In genomic region chr13:39011696-39012095, GRCm38 (mm10) we compare ENCODE assay signal across 8 mouse cellular contexts. TPM values are rescaled to one million over a fixed set of nuclear protein-coding genes. Genes with fewer than 3 reads are reported as not detected.
A peak's percentile ranks its signal among the peaks of the same experiment; 100 is the strongest.
DNase-seq lines count a peak whose midpoint lies in the region; ATAC-seq and TF ChIP-seq lines count a peak whose summit lies in the region.

No protein-coding gene starts in this region.

- no peaks in the 10 kb centered on the region for H3K4me1 ChIP-seq in G1E (ENCODE audit: insufficient read depth, low read depth, low read length)
- H3K4me1 ChIP-seq in cerebellum, adult 2 months (ENCODE audit: control insufficient read depth, insufficient read depth, low read length): 0 out of 2 replicates have a peak, but pooled peaks cover 3% of the 10 kb centered on the region
- no peaks in the 10 kb centered on the region for H3K4me1 ChIP-seq in lung, embryonic 15.5 days

- H3K9ac ChIP-seq in lung, embryonic 15.5 days: no peak overlapping the region

- 0 out of 2 replicates have a peak, but pooled peaks cover 2% of the 10 kb centered on the region for H3K27me3 ChIP-seq in G1E (ENCODE audit: insufficient read depth, low read length)
- H3K27me3 ChIP-seq in cerebellum, adult 2 months (ENCODE audit: control insufficient read depth, insufficient read depth, low read length): no peaks in the 10 kb centered on the region
- no peaks in the 10 kb centered on the region for H3K27me3 ChIP-seq in lung, embryonic 15.5 days

- peak; percentile 24 for DNase-seq in G1E (ENCODE audit: low spot score)
- peak; percentile 82 for DNase-seq in cerebellum, adult 2 months
- peak; percentile 84 for DNase-seq in forelimb bud, embryonic 11.5 days (ENCODE audit: low read depth, low spot score)
- peak; percentile 65 to 83 for DNase-seq in layer of hippocampus, adult 8-10 months (ENCODE audit: low spot score in 2 of 2)
- DNase-seq in ovary, postnatal 36 days (ENCODE audit: low spot score): peak; percentile 66
- DNase-seq in thymus, postnatal 25 days: peak; percentile 58

- H3K36me3 ChIP-seq in G1E (replicated peaks): no peaks in the 10 kb centered on the region
- no peaks in the 10 kb centered on the region for H3K36me3 ChIP-seq in lung, embryonic 15.5 days

- peak; percentile 60 for ATAC-seq in G1E (ENCODE audit: extremely low read depth, insufficient number of reproducible peaks, low FRiP score, poor library complexity, severe bottlenecking)
- ATAC-seq in hematopoietic stem cell, adult 5-6 weeks (replicated peaks in 1 of 2; ENCODE audit: insufficient read depth in 1 of 2, low FRiP score in 2 of 2, low TSS enrichment in 1 of 2, low read depth in 1 of 2, poor library complexity in 2 of 2, severe bottlenecking in 2 of 2): peak; percentile 87 to 96
- peak; percentile 52; the same call in 1 of the 2 replicates for ATAC-seq in lung, embryonic 15.5 days (ENCODE audit: borderline replicate concordance, extremely low read depth, low FRiP score, low TSS enrichment)

- H3K9me3 ChIP-seq in G1E (replicated peaks): no peaks in the 10 kb centered on the region
- no peaks in the 10 kb centered on the region for H3K9me3 ChIP-seq in lung, embryonic 15.5 days

- TF ChIP-seq CTCF in G1E (IDR thresholded peaks at IDR 0.05; ENCODE audit: low read depth, low read length): peak; percentile 77
- peak; percentile 81 for TF ChIP-seq CTCF in cerebellum, adult 2 months (IDR thresholded peaks at IDR 0.05; ENCODE audit: borderline replicate concordance, insufficient read depth, low read depth, low read length)

- no peak overlapping the region for H3K27ac ChIP-seq in cerebellum, adult 2 months (ENCODE audit: insufficient read depth, low read length)
- no peak overlapping the region for H3K27ac ChIP-seq in lung, embryonic 15.5 days

- TF ChIP-seq POLR2A in cerebellum, adult 2 months (IDR thresholded peaks at IDR 0.05; ENCODE audit: borderline replicate concordance, insufficient read depth, low read length): no peak

- peak overlapping the region; percentile 36 for H3K4me2 ChIP-seq in lung, embryonic 15.5 days

- H3K4me3 ChIP-seq in G1E (ENCODE audit: low read depth, low read length): no peak overlapping the region
- peak overlapping the region; percentile 33 for H3K4me3 ChIP-seq in cerebellum, adult 2 months (replicated peaks; ENCODE audit: insufficient read depth, low read depth, low read length)
- no peak overlapping the region for H3K4me3 ChIP-seq in lung, embryonic 15.5 days

- under 1% methylated on average over 8 of the region's 8 CpGs for WGBS in cerebellum, adult 2 months
- WGBS in lung, embryonic 15.5 days: 5% methylated on average over 8 of the region's 8 CpGs

RNA-seq across cellular contexts. Expression of gene Slc35b3, which starts 51.0 kb away (rescaled TPM):
- 26.6 and 35.0 TPM in 2 replicates for total RNA-seq in G1E (2014; fragmentation: Nextera tagmentation)
- total RNA-seq in G1E (2017): 32.9 and 34.2 TPM in 2 replicates
- 12.8 and 15.7 TPM in 2 replicates for polyA plus RNA-seq in G1E (2012)
- 21.9 and 22.5 TPM in 2 replicates for polyA plus RNA-seq in cerebellum, adult 2 months (2012; rRNA removed)
- 15.9 and 37.7 TPM in 2 replicates for total RNA-seq in hematopoietic stem cell, adult 5-6 weeks (2017)
- total RNA-seq in layer of hippocampus, adult 8-10 months (2022): 10 to 100 TPM; 12.6 to 17.1 (median 14.0) TPM
- 32.9 and 34.6 TPM in 2 replicates for polyA plus RNA-seq in lung, embryonic 15.5 days (2015; fragmentation: Nextera tagmentation; extraction: Ambion mirVana)

Comparison
In these comparisons a context has a peak if more than half of its experiments do, and no peak if none do; other contexts are left out.
1. DNase-seq: peak in every context shown above with its lines; median percentile 84 in forelimb bud, embryonic 11.5 days; 82 in cerebellum, adult 2 months; 74 in layer of hippocampus, adult 8-10 months; 66 in ovary, postnatal 36 days; 58 in thymus, postnatal 25 days; 24 in G1E.